Mouse (Mus musculus): ENCODE results near the gene Afp. TPM values are rescaled to one million over a fixed set of nuclear protein-coding genes. Genes with fewer than 3 reads are reported as not detected.

Afp gene
- not detected for total RNA-seq (2021)

- DNase-seq, result no peak
- intact Hi-C loops (cut with DNase I), result no loop called here
Observed at GRCm38 (mm10) chr5:90490518-90490917, at the start of gene Afp. Afp (plus strand) TSS chr5:90490737.

GRCm38 (mm10) chr5:90447577-90447976 lies 43.0 kb upstream of the Afp start:
- intact Hi-C loops (cut with DNase I), result no loop called here
- DNase-seq, result no peak

GRCm38 (mm10) chr5:90449961-90450360 lies 40.6 kb upstream of the Afp start:
- intact Hi-C loops (cut with DNase I), result no loop called here

GRCm38 (mm10) chr5:90452711-90453110 lies 37.8 kb upstream of the Afp start:
- intact Hi-C loops (cut with DNase I), result no loop called here

More at GRCm38 (mm10) chr5:90449961-90450360, 40.6 kb upstream of the Afp start:
- no peak for DNase-seq

GRCm38 (mm10) chr5:90457241-90457640 lies 33.3 kb upstream of the Afp start:
- DNase-seq, result no peak
- intact Hi-C loops (cut with DNase I), result no loop called here

More at GRCm38 (mm10) chr5:90452711-90453110, 37.8 kb upstream of the Afp start:
- no peak for DNase-seq

GRCm38 (mm10) chr5:90458727-90459126 lies 31.8 kb upstream of the Afp start:
- DNase-seq, result no peak
- intact Hi-C loops (cut with DNase I), result no loop called here

- intact Hi-C loops (cut with DNase I), result no loop called here
Observed at GRCm38 (mm10) chr5:90460619-90461018, 29.9 kb upstream of the Afp start, which contains the start of gene Alb. Alb (plus strand) TSS chr5:90460897.

GRCm38 (mm10) chr5:90466806-90467205 lies 23.7 kb upstream of the Afp start:
- intact Hi-C loops (cut with DNase I), result no loop called here
- DNase-seq, result no peak

More at GRCm38 (mm10) chr5:90460619-90461018, 29.9 kb upstream of the Afp start, which contains the start of gene Alb:
- DNase-seq, result no peak

- intact Hi-C loops (cut with DNase I), result no loop called here
Observed at GRCm38 (mm10) chr5:90467245-90467644, 23.3 kb upstream of the Afp start.

GRCm38 (mm10) chr5:90470836-90471235 lies 19.7 kb upstream of the Afp start:
- DNase-seq, result no peak
- intact Hi-C loops (cut with DNase I), result no loop called here

More at GRCm38 (mm10) chr5:90467245-90467644, 23.3 kb upstream of the Afp start:
- DNase-seq, result peak in 1 of 2 experiments; percentile 6

- intact Hi-C loops (cut with DNase I), result no loop called here
- DNase-seq, result no peak
Observed at GRCm38 (mm10) chr5:90473902-90474301, 16.6 kb upstream of the Afp start.

GRCm38 (mm10) chr5:90474369-90474768 lies 16.2 kb upstream of the Afp start:
- intact Hi-C loops (cut with DNase I), result no loop called here
- DNase-seq, result no peak

GRCm38 (mm10) chr5:90476741-90477140 lies 13.8 kb upstream of the Afp start:
- no peak for DNase-seq
- intact Hi-C loops (cut with DNase I), result no loop called here

- DNase-seq, result no peak
- intact Hi-C loops (cut with DNase I), result no loop called here
Observed at GRCm38 (mm10) chr5:90477308-90478140, 13.0 kb upstream of the Afp start.

- intact Hi-C loops (cut with DNase I), result no loop called here
- DNase-seq, result no peak
Observed at GRCm38 (mm10) chr5:90478886-90479285, 11.7 kb upstream of the Afp start.

- intact Hi-C loops (cut with DNase I), result no loop called here
- no peak for DNase-seq
Observed at GRCm38 (mm10) chr5:90485597-90485996, 4.9 kb upstream of the Afp start.

GRCm38 (mm10) chr5:90488323-90488722 lies 2.2 kb upstream of the Afp start:
- intact Hi-C loops (cut with DNase I), result no loop called here
- DNase-seq, result no peak

GRCm38 (mm10) chr5:90492440-90492839 lies 1.9 kb downstream of the Afp start:
- intact Hi-C loops (cut with DNase I), result no loop called here
- DNase-seq, result no peak

GRCm38 (mm10) chr5:90494308-90494707 lies 3.8 kb downstream of the Afp start:
- no peak for DNase-seq
- intact Hi-C loops (cut with DNase I), result no loop called here

- no peak for DNase-seq
- intact Hi-C loops (cut with DNase I), result no loop called here
Observed at GRCm38 (mm10) chr5:90499509-90499908, 9.0 kb downstream of the Afp start.

GRCm38 (mm10) chr5:90500714-90501113 lies 10.2 kb downstream of the Afp start:
- intact Hi-C loops (cut with DNase I), result loop anchor here (1.0 to 5.0 kb wide), 3 partner anchors 87 to 297 kb away; no protein-coding TSS in a partner anchor
- peak; percentile 70 to 84 for DNase-seq

- DNase-seq, result no peak
- intact Hi-C loops (cut with DNase I), result loop anchor here (2.0 to 5.0 kb wide), 2 partner anchors 86 to 97 kb away; no protein-coding TSS in a partner anchor
Observed at GRCm38 (mm10) chr5:90501752-90502151, 11.2 kb downstream of the Afp start.
